Mouse (Mus musculus) neutrophil, adult 83 days (primary cell): ENCODE results near the gene Cdc42se2. TPM values are rescaled to one million over a fixed set of nuclear protein-coding genes. Genes with fewer than 3 reads are reported as not detected.

ENCODE experiments used
- total RNA-seq, 2 experiments: library from RNA; stranded (reverse); gene quantifications; one replicate each; pipeline ENCODE4 v1.2.4; 2023

Gene Cdc42se2
- total RNA-seq, result 10 to 100 TPM; 49.0 to 53.1 TPM

GRCm38 (mm10) chr11:54787488-54788474, at the start of gene Cdc42se2:
Cdc42se2 (minus strand) TSS chr11:54787675.

Other genes with a start within 250 kb of the Cdc42se2 start
- gene Lyrm7, start 73.2 kb upstream of the Cdc42se2 start, total RNA-seq, result 1 to 10 TPM; 2.0 to 3.0 TPM
- 100 to 1,000 TPM; 121 to 125 TPM for gene Hint1, start 78.7 kb upstream of the Cdc42se2 start, total RNA-seq
- gene Gpx3, start 114.8 kb upstream of the Cdc42se2 start, total RNA-seq, result 10 to 100 TPM in 1 of 2 experiments, 1 to 10 TPM in 1; 9.9 to 10.5 TPM
- gene Tnip1, start 175.2 kb upstream of the Cdc42se2 start, total RNA-seq, result 10 to 100 TPM; 59.5 to 60.0 TPM
- gene Anxa6, start 245.8 kb upstream of the Cdc42se2 start, total RNA-seq, result 100 to 1,000 TPM in 1 of 2 experiments, 10 to 100 TPM in 1; 86.3 to 109 TPM